Mouse (Mus musculus) heart, embryonic 16.5 days (tissue): ENCODE measurements around the gene Paf1. TPM values are rescaled to one million over a fixed set of nuclear protein-coding genes. Genes with fewer than 3 reads are reported as not detected.

Experiments used
- ATAC-seq: fragments of 200-750 bp; cut with Nextera tagmentation; replicated peaks from 2 replicates; pipeline ENCODE4 v1.8.0; 2017; ENCODE audit warnings: moderate number of reproducible peaks; ENCODE audit not compliant: insufficient read depth, low FRiP score; ENCODE audit errors: extremely low read depth
- H3K27ac ChIP-seq: fragments of 300-500 bp; sonication (generic); 2 replicates; pipeline ENCODE4 v1.5.1; 2014; ENCODE audit warnings: mild to moderate bottlenecking, low read length, control low read depth, moderate library complexity
- H3K27me3 ChIP-seq: fragments of 300-500 bp; sonication (generic); 2 replicates; pipeline ENCODE4 v1.6.1; 2014; ENCODE audit warnings: low read length, mixed read lengths; ENCODE audit not compliant: control insufficient read depth, insufficient read depth
- H3K36me3 ChIP-seq: fragments of 300-500 bp; sonication (generic); 2 replicates; pipeline ENCODE4 v1.6.1; 2014; ENCODE audit not compliant: control insufficient read depth, insufficient read depth
- H3K4me1 ChIP-seq: fragments of 300-500 bp; sonication (generic); 2 replicates; pipeline ENCODE4 v1.6.1; 2014; ENCODE audit warnings: low read length, mixed read lengths; ENCODE audit not compliant: control insufficient read depth, insufficient read depth
- H3K4me2 ChIP-seq: fragments of 300-500 bp; sonication (generic); 2 replicates; pipeline ENCODE4 v1.6.1; 2014; ENCODE audit warnings: low read depth, mild to moderate bottlenecking, control low read depth, low read length
- H3K4me3 ChIP-seq: fragments of 300-500 bp; sonication (generic); 2 replicates; pipeline ENCODE4 v1.5.1; 2014; ENCODE audit warnings: mild to moderate bottlenecking, control low read depth, low read length
- H3K9ac ChIP-seq: fragments of 300-500 bp; sonication (generic); 2 replicates; pipeline ENCODE4 v1.6.1; 2014; ENCODE audit warnings: low read length, control low read depth
- H3K9me3 ChIP-seq: fragments of 300-500 bp; sonication (generic); replicated peaks from 2 replicates; pipeline ENCODE4 v1.6.1; 2016; ENCODE audit warnings: low read length; ENCODE audit not compliant: control insufficient read depth
- WGBS: fragments of 180-500 bp; shearing (Covaris S2); extraction: QIAGEN DNeasy Blood & Tissue Kit; methylation state at CpG from one replicate; pipeline ENCODE4 v1.1.7; 2014; 5-methylcytosine and 5-hydroxymethylcytosine counted together
- polyA plus RNA-seq: library from polyadenylated mRNA; unstranded; fragments of >200 nt; fragmentation: Nextera tagmentation; extraction: Ambion mirVana; gene quantifications from 2 replicates; pipeline ENCODE4 v1.2.1, GENCODE M21; 2015

The Paf1 gene
- polyA plus RNA-seq, 1 experiment from 2014 or later = 78.9 TPM

DNA sequence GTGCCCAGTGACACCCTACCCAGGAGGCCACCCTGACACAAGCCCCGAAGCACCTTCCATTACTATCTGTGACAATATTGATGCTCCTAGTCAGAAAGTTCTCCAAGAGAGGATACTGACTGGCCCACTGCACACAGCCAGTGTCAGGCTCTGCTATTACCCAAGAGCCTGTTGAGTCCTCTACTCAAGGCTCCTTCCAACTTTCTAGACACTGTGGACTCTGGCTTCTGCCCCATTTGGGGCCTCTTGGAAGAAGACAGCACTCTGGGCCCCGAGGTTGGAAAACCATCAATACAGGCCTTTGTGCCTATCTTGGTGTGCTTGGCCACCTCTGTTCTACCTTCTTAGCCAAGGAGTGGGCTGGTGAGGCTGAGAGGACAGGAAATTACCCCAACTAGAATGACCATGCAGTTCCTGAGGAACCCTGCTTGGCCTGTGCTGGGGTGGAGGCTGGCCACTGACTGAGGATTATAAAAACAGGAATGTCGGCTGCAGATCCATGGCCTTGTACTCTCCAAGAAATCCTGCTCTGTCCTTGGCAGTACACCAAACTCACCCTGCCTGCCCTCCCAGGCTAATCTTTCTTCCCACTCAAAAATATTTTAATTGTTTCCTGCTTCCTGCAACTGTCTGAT is 18.2 kb downstream of the Paf1 start:
- no peaks in the 10 kb centered on the region for H3K27me3 ChIP-seq
- no peak overlapping the region for H3K9ac ChIP-seq
- 0 out of 2 replicates have a peak, but pooled peaks have one; percentile 57 for ATAC-seq
- H3K4me1 ChIP-seq = peaks cover 16% of the 10 kb centered on the region
- peak overlapping the region; percentile 57 for H3K27ac ChIP-seq
- WGBS = 67% methylated on average over 3 of the region's 3 CpGs
- peaks cover 50% of the 10 kb centered on the region for H3K36me3 ChIP-seq
- no peak overlapping the region for H3K4me3 ChIP-seq
- no peaks in the 10 kb centered on the region for H3K9me3 ChIP-seq
- no peak overlapping the region for H3K4me2 ChIP-seq

DNA sequence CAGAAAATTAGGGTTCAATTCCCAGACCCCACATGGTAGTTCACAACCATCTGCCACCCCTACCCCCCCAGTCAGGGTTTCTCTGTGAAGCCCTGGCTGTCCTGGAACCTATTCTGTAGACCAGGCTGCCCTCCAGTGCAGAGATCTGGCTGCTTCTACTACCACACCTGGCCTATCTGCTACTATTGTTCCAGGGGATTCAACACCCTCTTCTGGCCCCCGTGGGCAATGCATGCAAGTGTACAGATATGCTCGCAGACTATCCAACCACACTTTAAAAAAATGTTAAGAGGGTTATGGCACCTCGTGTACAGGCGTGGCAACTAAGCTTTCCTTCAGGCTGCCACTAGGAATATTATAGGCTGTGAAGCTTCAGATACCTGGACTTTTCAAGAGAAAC is 20.1 kb downstream of the Paf1 start:
- WGBS = 58% methylated on average over 4 of the region's 4 CpGs
- ATAC-seq = no peak
- Histone ChIP-seq H3K4me2 (no peak overlapping the region), H3K27me3 (no peaks in the 10 kb centered on the region), H3K4me3 (no peak overlapping the region), H3K27ac (no peak overlapping the region), H3K9ac (no peak overlapping the region), H3K9me3 (no peaks in the 10 kb centered on the region), H3K4me1 (peaks cover 17% of the 10 kb centered on the region), H3K36me3 (peaks cover 40% of the 10 kb centered on the region)

DNA sequence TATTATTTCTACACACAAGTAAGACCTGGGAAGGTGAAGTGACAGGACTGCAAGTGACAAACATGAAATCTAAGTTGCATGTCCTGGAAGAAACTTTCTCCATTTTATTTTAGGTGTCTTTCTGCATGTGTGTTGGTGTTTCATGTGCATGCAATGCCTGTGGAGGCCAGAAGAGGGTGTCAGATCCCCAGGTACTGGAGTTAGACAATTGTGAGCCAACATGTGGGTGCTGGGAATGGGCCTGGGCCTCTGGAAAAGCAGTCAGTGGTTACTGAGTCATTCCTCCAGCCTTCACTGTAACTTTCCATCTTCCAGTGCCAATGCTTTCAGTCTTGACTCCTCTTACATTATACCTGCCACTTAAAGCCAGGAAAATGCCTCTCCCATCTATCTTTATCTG is 24.6 kb downstream of the Paf1 start:
- no peak overlapping the region for H3K27ac ChIP-seq
- H3K27me3 ChIP-seq = no peaks in the 10 kb centered on the region
- no peak overlapping the region for H3K4me2 ChIP-seq
- no peak overlapping the region for H3K9ac ChIP-seq
- H3K4me1 ChIP-seq = peaks cover 12% of the 10 kb centered on the region
- H3K9me3 ChIP-seq = no peaks in the 10 kb centered on the region
- H3K36me3 ChIP-seq = peaks cover 33% of the 10 kb centered on the region
- H3K4me3 ChIP-seq = no peak overlapping the region
- no peak for ATAC-seq

DNA sequence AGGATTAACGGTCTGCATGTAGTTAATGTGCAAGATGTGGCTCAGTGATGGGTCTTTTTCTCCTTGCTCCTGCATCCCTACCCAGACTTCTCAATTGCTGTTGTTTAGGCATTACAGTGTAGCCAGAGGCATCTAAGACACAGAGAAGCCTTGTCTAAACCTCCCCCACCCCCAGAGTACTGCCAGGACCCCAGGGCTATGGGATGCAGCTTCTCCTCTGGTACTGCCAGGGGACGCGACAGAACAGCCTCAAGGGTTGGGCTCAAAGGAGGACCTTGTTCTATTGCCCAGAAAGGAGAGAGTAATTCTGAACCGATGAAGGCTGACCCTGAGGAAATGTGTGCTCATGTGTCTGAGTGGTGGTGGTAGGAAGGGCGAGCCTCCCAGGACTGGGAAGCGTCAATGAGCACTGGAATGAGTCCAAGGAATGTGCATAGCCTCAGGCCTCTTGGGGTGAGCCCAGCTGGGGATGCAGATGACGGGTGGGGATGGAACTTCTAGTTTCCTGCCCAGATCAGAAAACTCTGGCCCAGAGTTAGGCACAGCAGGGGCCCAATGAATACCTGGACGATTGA is 25.4 kb downstream of the Paf1 start:
- H3K4me2 ChIP-seq = no peak overlapping the region
- peaks cover 12% of the 10 kb centered on the region for H3K4me1 ChIP-seq
- peak; percentile 86 for ATAC-seq
- H3K9ac ChIP-seq = no peak overlapping the region
- H3K27ac ChIP-seq = peak overlapping the region; percentile 44
- H3K4me3 ChIP-seq = no peak overlapping the region
- H3K36me3 ChIP-seq = peaks cover 33% of the 10 kb centered on the region
- 40% methylated on average over 8 of the region's 8 CpGs for WGBS
- H3K9me3 ChIP-seq = no peaks in the 10 kb centered on the region
- no peaks in the 10 kb centered on the region for H3K27me3 ChIP-seq

DNA sequence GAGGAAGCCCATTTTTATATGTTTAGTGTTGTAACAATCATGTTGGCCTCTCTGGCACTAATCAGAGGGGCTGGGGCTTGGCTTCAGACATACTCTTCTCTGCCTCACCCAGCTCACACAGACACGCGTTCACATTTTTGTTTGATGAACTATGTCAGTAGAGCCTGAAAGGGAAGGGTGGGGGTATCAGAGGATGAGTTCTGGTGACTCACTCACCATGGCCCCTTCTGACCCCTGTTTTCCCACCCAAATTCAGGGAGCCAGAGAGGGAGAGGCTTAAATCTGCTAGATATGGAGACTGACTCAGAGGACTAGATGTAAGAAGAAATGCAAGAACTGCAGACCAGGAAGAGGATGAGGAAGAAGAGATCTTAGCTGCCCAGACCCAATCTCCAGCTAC is 26.7 kb downstream of the Paf1 start:
- no peak overlapping the region for H3K4me3 ChIP-seq
- H3K36me3 ChIP-seq = peaks cover 28% of the 10 kb centered on the region
- no peaks in the 10 kb centered on the region for H3K27me3 ChIP-seq
- WGBS = 91% methylated on average over 2 of the region's 2 CpGs
- no peak for ATAC-seq
- H3K27ac ChIP-seq = no peak overlapping the region
- H3K4me1 ChIP-seq = peaks cover 12% of the 10 kb centered on the region
- no peak overlapping the region for H3K9ac ChIP-seq
- no peak overlapping the region for H3K4me2 ChIP-seq
- no peaks in the 10 kb centered on the region for H3K9me3 ChIP-seq

DNA sequence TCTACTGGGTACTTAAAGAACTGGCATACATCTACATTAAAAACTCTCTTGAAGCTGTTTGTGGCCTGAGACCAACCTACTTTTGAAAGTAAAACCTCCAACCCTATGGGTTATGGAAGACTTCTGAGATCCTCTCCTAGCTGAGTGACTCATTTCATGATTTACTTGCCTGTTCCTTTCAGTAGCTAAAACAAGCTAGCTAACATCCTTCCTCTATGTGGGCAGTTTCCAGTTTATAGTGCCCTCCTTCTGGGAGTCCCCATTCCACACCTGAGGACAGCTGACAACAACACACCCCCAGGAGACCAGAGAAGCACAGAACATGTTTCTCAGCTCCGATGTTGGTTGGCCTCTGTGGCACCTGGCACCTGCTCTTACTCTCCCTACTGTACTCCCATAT is 30.3 kb downstream of the Paf1 start:
- no peak for ATAC-seq
- Histone ChIP-seq H3K4me3 (no peak overlapping the region), H3K4me2 (no peak overlapping the region), H3K27ac (no peak overlapping the region), H3K27me3 (no peaks in the 10 kb centered on the region), H3K9me3 (no peaks in the 10 kb centered on the region), H3K36me3 (peaks cover 21% of the 10 kb centered on the region), H3K4me1 (peaks cover 21% of the 10 kb centered on the region), H3K9ac (no peak overlapping the region)
- 95% methylated on average over 1 of the region's 1 CpGs for WGBS

DNA sequence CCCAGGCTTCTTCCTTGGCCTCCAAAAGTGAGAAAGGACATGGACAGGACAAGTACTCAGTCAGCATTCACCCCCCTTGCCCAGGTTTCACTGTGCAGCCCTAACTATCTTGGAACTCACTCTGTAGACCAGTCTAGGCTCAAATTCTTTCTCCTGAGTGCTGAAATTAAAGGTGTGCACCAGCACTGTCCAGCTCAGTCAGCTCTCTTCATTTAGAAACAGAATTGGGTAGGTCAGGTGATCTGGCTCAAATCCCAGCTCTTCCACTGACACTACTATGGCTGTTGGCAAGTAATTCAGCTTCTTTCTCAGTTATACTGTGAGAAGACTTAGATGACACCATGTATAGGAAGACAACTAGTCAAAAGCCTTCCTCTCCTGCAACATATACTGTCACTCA is 35.0 kb downstream of the Paf1 start:
- no peaks in the 10 kb centered on the region for H3K9me3 ChIP-seq
- H3K9ac ChIP-seq = no peak overlapping the region
- no peak overlapping the region for H3K4me3 ChIP-seq
- ATAC-seq = peak; percentile 68
- peaks cover 30% of the 10 kb centered on the region for H3K4me1 ChIP-seq
- peak overlapping the region; percentile 34 for H3K27ac ChIP-seq
- H3K36me3 ChIP-seq = peaks cover 8% of the 10 kb centered on the region
- no peak overlapping the region for H3K4me2 ChIP-seq
- no peaks in the 10 kb centered on the region for H3K27me3 ChIP-seq

DNA sequence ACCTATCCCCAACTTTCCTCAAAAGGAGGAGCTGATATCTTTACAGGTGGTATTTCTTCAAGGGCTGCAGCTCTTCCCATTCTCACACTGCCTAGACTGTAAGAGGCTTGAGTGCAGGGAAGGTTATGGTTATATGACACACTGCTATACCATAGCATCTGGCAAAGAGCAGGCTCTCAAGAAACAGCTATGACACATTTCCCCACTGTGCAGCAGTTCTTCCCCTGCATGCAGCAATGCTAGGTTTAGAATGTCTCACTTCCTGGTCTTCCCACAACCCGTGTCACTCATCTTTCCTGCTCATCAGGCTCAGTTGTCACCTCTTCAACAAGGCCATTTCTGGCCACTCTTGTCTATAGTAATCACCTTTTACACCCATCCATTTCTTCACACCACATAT is 37.8 kb downstream of the Paf1 start:
- H3K9ac ChIP-seq = no peak overlapping the region
- no peak overlapping the region for H3K4me2 ChIP-seq
- H3K4me1 ChIP-seq = peaks cover 57% of the 10 kb centered on the region
- no peaks in the 10 kb centered on the region for H3K27me3 ChIP-seq
- 53% methylated on average over 1 of the region's 1 CpGs for WGBS
- H3K27ac ChIP-seq = no peak overlapping the region
- ATAC-seq = no peak
- H3K4me3 ChIP-seq = no peak overlapping the region
- H3K36me3 ChIP-seq = no peaks in the 10 kb centered on the region
- no peaks in the 10 kb centered on the region for H3K9me3 ChIP-seq

DNA sequence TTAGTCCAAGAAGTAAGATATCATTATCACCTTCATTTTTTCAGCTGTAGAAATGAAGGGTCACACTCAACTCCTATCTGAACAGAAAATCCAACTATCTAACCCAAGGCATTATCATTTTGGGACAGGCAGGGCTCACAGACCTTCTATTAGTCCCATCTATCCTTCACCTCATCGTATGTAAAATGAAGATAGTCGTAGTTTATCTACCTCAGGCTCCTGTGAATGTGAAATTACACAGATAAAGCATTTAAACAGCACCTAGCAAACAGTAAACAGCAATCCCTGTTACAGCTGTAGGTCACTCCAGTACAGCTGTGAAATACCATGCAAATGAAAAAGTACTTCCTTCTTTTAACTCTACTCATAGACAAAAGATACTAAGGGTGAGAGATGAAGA is 39.5 kb downstream of the Paf1 start:
- no peaks in the 10 kb centered on the region for H3K9me3 ChIP-seq
- peak overlapping the region; percentile 83 for H3K27ac ChIP-seq
- 62% methylated on average over 2 of the region's 2 CpGs for WGBS
- H3K4me2 ChIP-seq = peak overlapping the region; percentile 24; the same call in 1 of the 2 replicates
- no peaks in the 10 kb centered on the region for H3K27me3 ChIP-seq
- no peak overlapping the region for H3K4me3 ChIP-seq
- ATAC-seq = no peak
- H3K36me3 ChIP-seq = no peaks in the 10 kb centered on the region
- peaks cover 53% of the 10 kb centered on the region for H3K4me1 ChIP-seq
- H3K9ac ChIP-seq = 0 out of 2 replicates have a peak overlapping the region, but pooled peaks have one; percentile 5
